Mouse (Mus musculus): ENCODE results near the gene Eral1.

The Eral1 gene

DNA sequence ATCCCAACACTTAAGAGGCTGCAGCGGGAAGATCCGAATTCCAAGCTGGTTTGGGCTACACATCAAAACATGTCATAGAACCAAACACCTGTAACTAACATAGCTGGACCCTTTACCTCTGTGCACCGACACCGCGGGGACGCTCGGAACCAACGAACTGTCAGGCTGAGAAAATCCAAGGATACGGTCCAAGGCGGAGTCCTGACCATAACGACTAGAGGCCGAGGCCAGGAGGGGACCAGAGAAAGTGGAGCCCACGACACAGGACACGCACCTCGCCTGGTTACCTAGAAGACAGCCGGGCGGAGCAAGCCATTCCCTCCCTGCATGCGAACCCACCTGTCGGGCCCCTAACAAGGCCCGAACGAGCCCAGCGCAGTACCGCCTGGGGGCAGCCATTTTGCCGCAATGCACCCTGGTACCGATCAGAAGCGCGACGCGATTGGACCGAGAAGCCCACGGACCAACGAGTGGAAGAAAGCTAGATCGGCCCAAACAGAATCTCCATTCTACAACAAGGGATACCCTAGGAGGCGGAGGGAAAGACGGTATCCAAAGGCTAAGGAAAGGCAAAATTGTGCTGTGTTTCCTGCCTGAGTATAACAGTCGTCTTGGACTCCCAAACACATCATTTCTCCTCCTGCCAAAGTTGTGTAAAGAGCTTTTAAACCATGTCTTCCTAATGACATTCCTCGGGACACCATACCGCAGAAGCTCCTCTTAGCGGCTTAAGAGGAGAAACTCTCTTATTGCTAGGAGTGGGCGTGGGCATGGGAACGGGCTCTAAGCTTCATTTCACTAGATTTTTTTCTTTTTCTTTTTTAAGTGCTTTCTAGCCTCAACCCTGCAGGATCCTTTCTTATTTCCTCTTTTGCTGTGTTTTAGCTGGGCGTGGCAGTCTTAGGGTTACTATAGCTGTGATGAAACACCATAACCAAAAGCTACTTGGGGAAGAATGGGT, at the start of gene Eral1:
TSS of gene Eral1 (minus strand) at position 423 of the 961 bp plus-strand sequence.
- ATAC-seq (ENCODE audit: low TSS enrichment) = peak; percentile 99

DNA sequence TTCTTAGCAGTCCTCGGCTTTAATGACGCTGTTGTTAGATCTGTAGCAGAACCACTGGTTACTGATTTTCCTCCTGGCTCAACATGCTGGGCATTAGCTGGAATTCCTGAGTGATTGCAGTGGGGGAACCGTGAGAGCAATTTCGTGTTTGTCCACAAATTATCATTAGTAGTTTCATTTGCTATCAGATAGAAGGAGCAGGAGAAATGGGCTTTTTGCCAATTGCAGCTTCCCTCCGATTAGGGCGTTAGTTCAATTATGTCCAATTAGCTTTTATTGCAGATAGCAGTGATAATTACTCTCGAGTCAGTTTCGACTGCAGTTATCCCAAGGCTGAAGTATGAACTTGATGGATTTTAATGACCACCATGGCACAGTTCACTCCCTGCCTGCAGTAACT, 49.3 kb upstream of the Eral1 start:
- ATAC-seq (ENCODE audit: low TSS enrichment) = no peak

DNA sequence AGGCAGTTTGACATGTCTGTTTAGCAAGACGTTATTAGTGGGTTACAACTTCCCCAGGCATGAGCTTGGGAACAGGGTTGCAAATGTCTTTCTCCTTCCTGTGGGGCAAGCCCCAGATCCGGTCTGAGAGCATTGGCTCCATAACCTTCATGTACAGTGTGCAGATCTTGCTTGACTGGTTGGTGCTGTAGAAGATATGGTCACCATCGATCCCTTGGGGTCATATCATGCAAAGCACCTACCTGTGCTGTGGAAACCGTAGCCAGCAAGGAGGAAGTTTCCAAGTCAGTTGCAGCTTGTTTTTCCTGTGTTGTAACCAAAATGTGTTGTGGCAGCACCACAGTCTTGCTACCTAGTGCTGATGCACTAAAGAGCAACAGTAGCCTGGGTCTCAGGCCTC, 46.6 kb upstream of the Eral1 start:
- no peak for ATAC-seq (ENCODE audit: low TSS enrichment)

DNA sequence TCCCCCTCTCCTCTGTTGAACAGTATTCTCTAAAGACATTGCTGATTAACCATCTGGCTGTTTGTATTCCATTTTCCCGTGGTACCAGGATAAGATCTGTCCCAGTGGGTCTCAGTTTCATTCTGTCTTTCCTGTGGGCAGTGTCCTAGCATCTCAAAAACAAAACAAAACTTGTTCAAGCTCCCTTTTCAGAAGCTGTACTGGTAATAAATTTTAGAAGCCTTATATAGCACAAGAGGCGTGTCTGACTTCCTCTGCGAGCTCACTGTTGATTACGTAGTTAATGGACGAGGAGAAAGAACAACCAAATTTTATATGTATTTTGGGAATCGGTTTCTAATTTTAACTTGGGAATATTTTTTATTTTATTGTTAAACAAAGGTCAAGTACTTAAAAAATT, 45.5 kb upstream of the Eral1 start:
- no peak for ATAC-seq (ENCODE audit: low TSS enrichment)

DNA sequence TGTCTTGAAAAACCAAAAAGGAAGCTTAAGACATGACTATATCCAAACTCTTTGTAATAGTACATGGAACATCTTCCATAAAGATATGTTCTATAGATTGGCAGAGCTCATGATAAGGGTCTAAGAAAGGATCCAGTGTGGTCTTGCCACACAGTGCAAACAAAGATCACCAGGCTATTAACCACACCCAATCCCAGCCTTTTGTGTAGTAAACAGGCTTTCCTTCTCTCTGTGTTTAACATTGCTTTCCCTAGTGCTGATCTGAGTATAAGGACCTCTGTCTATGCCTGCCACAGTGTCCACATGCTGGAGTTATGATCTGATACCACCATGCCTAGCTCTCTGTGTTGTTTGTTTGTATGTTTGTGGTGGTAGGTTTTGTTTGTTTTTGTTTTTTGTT, 43.6 kb upstream of the Eral1 start:
- no peak for ATAC-seq (ENCODE audit: low TSS enrichment)

DNA sequence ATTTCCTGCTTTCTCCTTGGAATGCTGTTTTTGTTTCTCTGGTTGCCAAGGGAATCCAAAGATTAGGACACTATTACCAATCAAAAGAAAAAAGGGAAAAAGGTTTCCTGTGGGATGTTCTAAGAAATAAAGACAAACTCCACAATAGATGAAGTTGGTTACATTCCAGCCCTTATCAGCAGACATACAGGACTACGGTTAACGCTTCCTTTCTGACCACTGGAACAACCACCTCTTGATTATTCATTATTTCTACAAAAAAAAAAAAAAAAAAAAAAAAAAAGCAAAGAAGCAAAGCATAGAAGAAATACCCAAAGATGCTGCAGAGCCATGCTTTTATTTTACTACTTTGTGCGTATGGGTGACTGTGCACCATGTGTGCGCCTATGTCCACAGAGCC, 42.6 kb upstream of the Eral1 start:
- ATAC-seq (ENCODE audit: low TSS enrichment) = no peak

DNA sequence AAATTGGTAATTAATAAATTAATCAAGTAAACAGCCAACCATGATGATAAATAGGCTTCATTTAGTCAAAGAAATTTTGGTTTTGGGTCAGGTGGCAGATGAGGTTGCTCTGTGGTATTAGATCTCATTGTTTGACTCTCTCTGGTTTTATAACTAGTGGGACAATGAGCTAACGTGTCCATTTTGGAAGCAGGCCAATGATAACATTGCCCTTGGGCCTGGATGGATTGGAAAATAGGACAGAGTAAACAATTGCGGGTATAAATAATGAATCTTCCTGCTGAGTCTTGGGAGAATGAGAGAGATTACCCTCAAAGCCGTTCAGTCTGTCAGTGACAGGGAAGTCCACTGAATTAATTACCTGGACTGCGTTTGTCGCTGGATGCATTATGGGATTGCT, 41.0 kb upstream of the Eral1 start:
- ATAC-seq (ENCODE audit: low TSS enrichment) = no peak

DNA sequence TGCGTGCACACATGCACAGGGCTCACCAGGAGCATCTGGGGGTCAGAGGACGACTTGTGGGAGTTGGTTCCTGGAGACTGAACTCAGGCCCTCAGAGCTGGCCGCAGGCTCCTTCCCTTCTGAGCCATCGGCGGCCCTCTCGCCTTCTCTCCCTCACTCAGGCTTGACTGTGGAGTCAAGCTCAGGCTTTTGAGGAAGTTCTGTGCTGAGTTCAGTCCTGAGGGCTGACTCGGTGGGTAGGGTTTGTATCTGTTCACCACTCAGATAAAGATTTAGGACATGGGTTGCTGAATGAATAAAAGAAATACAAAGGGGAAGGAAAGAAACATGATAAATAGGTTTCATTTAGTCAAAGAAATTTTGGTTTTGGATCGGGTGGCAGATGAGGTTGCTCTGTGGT, 39.7 kb upstream of the Eral1 start:
- ATAC-seq (ENCODE audit: low TSS enrichment) = no peak

DNA sequence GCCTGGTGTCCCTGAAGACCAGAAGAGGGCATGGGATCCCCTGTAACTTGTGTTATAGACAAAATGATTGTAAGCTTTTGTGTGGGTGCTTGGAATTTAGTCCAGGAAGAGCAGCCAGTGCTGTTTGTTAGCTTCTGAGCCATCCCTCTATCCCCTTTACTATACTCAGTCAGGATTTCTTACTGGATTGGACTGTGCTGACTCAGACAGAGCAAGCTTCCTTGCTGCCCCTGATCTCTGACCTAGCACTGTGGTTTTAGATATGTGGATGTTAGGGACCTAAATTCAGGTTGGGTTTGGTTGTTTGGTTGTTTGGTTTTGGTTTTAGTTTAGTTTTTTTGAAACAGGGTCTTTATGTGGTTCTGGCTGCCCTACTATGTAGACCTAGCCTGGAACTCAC, 38.3 kb upstream of the Eral1 start:
- ATAC-seq (ENCODE audit: low TSS enrichment) = no peak

DNA sequence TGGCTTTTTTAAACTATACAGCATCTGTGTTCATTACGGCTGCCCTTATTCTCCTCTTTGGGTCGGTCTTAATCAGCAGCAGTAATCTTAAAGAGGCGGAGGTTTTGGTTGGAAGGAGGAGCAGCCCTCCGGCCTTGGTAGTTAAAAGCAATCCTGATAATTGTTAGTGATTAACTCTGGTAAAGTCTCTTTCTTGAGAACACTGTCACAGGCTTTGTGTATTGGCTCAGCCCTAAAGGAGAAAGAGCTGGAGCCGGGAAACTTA, 35.9 kb upstream of the Eral1 start:
- ATAC-seq (ENCODE audit: low TSS enrichment) = no peak

DNA sequence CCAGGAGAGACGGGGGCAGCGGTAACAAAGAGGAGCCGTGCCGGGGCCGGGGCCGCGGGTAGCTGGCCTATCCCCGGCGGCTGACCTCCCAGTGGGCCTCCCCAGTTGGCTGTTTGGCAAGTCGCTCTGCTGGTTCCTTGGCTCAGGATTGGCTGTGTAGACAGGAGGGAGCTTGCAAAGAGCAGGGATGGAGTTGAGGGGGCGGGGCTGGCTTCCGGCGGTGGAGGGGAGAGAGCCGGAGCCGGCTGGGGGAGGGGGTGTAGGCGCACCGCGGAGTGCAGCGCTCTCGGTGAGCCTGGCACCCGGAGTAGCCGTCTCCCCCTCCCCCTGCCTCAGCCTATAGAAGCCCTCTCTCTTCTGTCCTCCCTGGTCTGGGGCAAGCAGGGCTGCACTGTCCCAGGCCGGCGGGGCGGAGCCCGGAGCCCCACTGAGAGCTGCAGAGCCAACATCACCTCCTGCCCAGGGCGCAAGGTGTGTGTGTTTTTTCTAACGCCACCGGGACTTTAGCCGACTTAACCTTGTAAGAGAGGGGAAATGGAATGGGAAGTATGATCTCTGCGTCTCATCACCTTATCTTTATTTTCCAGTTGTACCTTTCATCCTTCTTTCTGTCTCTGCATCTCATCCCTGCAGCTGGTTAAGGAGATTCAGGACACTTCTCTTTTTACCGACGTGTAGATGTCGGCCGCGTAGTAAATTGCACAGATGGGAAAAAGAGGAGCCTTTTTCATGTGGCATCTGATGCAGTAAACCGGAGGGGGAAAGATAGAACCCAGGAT, 35.4 kb upstream of the Eral1 start:
- ATAC-seq (ENCODE audit: low TSS enrichment) = peak; percentile 99

DNA sequence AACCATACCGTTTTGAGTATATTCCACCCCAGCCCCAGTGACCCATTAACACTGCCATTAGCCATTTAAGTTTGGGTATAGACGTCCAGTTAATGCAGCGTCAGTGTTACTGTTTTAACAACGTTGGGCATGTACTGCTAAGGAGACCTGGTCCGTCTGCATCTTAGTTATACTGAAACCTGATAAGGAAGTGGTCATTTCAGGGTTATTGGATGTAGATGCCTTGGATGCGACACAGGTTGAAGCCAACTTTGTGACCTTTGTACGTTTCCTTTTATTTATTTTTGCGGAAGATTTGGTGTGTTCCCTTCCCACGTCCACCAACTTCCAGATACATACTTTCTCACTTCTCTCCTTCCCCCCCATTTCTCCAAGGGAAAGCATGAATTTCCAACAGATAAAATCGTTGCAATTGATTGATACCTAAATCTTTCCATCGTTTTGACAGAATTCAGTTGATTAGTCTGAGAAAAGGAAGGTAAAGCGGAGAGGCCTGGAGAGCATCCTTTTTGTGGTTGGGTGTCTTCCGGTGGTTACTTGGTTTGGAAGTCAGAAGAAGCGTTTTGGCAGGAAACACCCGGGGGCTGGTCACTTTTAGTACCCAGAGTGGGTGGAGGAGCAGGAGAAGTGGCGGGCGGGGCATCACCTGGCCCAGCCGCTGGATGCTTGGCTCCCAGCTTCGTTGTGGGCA, 34.6 kb upstream of the Eral1 start:
- no peak for ATAC-seq (ENCODE audit: low TSS enrichment)

DNA sequence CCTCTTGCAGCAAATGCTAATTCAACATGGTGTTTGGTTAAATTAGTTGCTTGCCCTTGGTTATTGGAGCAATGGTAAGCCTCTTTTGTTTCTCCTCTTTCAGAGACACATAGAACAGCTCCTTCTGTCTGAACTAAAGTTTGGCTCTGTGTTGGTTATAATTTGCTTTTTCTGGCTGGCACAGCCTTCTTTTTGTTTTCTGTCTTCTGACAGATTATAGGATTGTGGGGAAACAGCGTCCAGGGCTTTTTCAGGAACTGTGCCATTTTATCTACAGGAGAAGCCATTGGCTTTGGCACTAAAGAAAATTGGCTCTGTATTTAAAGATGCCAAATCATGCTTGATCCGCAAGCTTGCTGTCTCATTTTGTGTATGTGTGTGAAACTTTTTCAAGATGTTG, 33.4 kb upstream of the Eral1 start:
- no peak for ATAC-seq (ENCODE audit: low TSS enrichment)

DNA sequence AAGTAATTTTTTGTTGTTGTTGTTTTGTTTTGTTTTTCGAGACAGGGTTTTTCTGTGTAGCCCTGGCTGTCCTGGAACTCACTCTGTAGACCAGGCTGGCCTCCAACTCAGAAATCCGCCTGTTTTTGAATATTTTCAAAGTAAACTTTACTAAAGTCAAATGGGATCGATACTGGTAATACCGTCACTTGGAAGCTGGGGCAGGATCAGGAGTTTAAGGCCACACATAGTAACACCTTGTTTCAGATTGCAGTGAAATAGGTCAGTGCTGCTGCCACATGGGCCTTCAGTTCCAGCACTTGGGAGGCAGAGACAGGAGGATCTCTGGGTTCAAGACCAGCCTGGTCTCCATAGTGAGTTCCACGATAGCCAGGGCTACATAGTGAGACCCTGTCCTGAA, 24.3 kb upstream of the Eral1 start:
- no peak for ATAC-seq (ENCODE audit: low TSS enrichment)

DNA sequence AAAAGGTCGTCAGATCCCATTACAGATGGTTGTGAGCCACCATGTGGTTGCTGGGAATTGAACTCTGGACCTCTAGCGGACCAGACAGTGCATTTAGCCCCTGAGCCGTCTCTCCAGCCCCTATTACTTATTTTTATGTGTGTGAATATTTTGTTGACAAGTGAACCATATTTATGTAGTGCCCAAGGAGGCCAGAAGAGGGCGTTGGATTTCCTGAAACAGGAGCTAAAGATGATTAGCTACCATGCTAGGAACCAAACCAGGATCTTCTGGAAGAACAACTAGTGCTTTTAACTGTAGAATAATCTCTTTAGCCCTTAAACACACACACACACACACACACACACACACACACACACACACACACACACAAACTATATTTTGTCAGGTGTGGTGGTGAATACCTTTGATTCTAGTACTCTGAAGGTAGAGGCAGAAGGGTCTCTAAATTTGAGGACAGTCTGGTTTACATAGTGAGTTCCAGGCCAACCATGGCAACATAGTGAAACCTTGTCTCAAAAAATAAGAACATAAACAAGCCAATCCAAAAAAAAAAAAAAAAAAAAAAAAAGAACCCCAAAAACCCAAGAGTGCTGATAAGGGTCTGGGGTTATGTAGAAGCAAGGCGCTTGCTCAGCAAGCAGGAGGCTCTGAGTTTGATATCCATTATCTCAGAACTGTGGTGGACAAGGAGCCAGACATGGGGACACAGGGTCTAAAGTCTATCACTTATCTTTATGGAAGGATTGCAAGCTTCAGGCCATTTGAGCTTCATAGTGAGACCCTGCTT, 23.0 kb upstream of the Eral1 start:
- no peak for ATAC-seq (ENCODE audit: low TSS enrichment)

DNA sequence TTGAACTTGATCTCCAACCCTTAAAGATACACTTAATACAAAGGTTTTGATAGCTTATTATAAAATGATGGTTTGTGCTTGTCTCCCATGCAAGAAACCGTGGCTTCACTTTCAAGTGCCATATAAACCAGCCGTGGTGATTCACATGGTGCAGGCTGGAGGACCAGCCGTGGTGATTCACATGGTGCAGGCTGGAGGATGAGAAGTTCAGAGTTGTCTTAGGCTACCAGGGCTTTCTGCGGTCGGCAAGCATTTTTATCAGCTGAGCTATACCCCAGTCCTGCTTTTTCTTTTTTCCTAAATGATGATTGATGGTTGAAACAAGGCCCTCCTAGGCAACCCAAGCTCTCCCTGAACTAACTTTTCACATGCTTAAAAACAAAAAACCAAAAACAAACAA, 22.0 kb upstream of the Eral1 start:
- no peak for ATAC-seq (ENCODE audit: low TSS enrichment)

DNA sequence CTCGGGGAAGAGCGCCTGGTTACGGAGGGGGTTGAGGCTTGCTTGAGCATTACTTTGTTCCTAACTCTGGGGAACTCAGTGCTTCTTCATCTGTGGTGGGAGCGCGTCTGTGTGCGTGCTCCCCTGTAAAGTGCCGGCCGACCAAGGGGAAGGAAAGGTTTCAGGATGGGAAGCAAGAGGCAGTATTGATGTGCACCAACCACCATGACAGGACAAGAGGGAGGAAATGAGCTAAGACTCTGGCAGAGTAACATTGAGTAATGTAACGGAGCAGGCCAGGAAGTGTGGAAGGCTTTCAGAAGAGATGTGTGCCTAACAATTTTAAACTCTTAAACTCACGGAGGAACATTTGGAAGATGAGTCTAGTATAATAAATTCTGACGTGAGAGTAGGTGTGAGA, 20.6 kb upstream of the Eral1 start:
- no peak for ATAC-seq (ENCODE audit: low TSS enrichment)

DNA sequence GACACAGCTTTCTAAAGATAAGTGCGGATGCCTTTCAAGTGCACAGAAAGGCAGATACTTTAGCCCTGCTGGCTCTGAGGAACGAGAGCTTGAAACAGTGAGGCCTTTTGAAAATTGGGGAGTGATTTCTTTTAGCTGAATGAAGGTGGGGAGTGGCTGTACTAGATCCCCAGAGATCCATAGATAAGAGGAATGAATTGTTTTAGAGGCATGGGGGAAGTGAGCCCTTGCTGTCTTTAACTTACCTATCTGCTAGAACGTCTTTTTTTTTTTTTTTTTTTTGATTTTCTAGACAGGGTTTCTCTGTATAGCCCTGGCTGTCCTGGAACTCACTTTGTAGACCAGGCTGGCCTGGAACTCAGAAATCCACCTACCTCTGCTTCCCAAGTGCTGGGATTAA, 16.9 kb upstream of the Eral1 start:
- ATAC-seq (ENCODE audit: low TSS enrichment) = no peak

DNA sequence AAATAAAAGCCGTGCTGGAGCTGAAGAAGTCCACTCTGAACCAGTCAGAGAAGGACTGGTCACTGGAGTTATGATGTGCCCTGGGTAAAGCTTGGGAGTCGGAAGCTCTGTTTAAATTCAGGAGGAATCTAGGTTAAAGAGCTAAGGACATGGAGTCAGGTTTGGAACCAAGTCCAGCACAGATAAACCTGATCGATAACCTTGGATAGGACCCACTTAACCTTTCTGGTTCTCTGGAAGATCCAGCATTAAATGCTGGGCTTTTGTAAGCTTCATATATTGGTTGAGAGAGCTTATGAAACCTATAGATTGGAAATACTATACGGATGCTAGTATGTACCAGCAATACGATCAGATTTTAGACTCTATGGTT, 14.9 kb upstream of the Eral1 start:
- ATAC-seq (ENCODE audit: low TSS enrichment) = no peak

DNA sequence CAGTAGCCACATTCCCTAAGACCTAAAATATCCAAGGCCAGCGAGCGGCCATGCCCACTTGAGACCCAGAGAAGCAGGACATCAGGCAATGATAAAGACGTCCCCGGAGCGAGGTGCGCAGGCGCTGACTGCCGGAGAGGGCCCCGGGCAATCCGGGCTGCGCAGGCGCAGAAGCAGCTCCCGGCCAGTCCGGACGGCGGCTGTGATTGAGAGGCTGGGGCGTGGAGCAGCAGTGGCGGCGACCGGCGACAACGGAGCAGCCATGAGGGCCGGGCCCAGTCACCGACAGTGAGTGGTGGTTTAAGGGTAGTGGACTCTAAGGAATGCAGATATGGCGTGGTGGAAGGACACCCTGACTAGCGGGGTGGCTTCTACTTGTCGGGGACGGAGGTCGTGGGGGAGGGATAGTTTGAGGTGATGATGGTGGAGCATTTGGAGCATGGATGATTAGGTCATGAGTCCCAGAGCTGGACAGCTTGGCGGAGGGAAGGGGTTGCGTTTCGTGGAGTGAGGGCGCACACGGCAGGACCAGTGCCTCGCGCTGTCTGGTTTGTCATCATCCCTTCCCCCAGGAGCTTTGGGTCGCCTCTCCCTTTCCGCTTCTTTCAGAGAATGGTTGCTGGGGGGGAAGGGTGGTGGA, 14.4 kb upstream of the Eral1 start, which contains the start of gene Fam222b:
TSS of gene Fam222b (plus strand) at position 157 of the 640 bp plus-strand sequence.
- peak; percentile 99 for ATAC-seq (ENCODE audit: low TSS enrichment)

DNA sequence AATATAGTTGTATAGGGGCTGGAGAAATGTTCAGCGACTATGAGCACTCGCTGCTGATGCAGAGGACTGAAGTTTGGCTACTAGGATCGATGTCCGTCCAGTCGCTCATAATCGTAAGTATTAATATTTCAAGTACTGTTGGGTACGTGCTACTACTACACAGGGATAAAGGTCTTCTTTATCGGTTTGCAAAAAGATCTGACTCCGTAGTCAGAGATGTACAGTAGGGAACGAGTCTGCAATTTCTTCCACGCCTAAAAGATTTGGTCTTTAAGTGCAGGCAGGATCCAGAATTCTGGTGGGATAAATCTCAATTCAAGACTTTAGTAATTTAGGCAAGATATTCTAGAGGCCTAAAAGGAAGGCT, 13.9 kb upstream of the Eral1 start:
- no peak for ATAC-seq (ENCODE audit: low TSS enrichment)

All from frontal cortex, adult (tissue).